Mouse (Mus musculus) liver, adult 2 months (tissue): ENCODE results near the gene Gm28043.

Experiments used
- CTCF ChIP-seq: fragments of 200-500 bp; IDR thresholded peaks from 2 replicates; pipeline ENCODE4 v1.5.1; 2011; ENCODE audit warnings: low read depth, low read length, control low read depth
- POLR2A ChIP-seq: fragments of 200-500 bp; IDR thresholded peaks from 2 replicates; pipeline ENCODE4 v1.6.1; 2011; ENCODE audit warnings: low read length, control low read depth; ENCODE audit not compliant: insufficient read depth; ENCODE audit errors: extremely low read depth

- TF ChIP-seq POLR2A (no peak), CTCF (no peak)
Observed at GRCm38 (mm10) chr17:29629620-29630019, 14.9 kb downstream of the Gm28043 start.
